Mouse (Mus musculus) cerebellum, adult 9-10 months (tissue): ENCODE measurements at regions not wholly inside any gene's neighbourhood (a gene's known extent, or its start where the extent isn't known, plus 50 kb on each side); places are given as distances from the start of the nearest gene placed in this dataset.
A peak's percentile ranks its signal among the peaks of the same experiment; 100 is the strongest.

Experiments
- DNase-seq: peaks from one replicate; pipeline ENCODE4 v3.0.0; 2022

GRCm38 (mm10) chrX:131901121-131901895, 1787.5 kb downstream of the Pcdh19 start:
- DNase-seq, result peak; percentile 4

GRCm38 (mm10) chrX:131885092-131885491, 1803.7 kb downstream of the Pcdh19 start:
- no peak for DNase-seq
